Mouse (Mus musculus) testis, adult 2 months (tissue): ENCODE data around the gene Spaca4. TPM values are rescaled to one million over a fixed set of nuclear protein-coding genes. Genes with fewer than 3 reads are reported as not detected.

ENCODE experiments used
- H3K27ac ChIP-seq: fragments of 200-500 bp; 2 replicates; pipeline ENCODE4 v1.5.1; 2012; ENCODE audit warnings: low read depth, low read length; ENCODE audit not compliant: control insufficient read depth, insufficient read depth
- H3K27me3 ChIP-seq: fragments of 200-500 bp; 2 replicates; pipeline ENCODE4 v1.6.1; 2012; ENCODE audit warnings: mild to moderate bottlenecking, low read length, moderate library complexity; ENCODE audit not compliant: control insufficient read depth, insufficient read depth
- H3K36me3 ChIP-seq: fragments of 200-500 bp; 2 replicates; pipeline ENCODE4 v1.6.1; 2012; ENCODE audit warnings: mild to moderate bottlenecking, low read length; ENCODE audit not compliant: control insufficient read depth, insufficient read depth
- H3K4me1 ChIP-seq: fragments of 200-500 bp; 2 replicates; pipeline ENCODE4 v1.6.1; 2012; ENCODE audit warnings: low read length; ENCODE audit not compliant: control insufficient read depth, insufficient read depth
- H3K4me3 ChIP-seq: fragments of 200-500 bp; 2 replicates; pipeline ENCODE4 v1.5.1; 2012; ENCODE audit warnings: low read depth, mild to moderate bottlenecking, low read length, moderate library complexity, mixed read lengths; ENCODE audit not compliant: control insufficient read depth
- CTCF ChIP-seq: fragments of 200-500 bp; IDR thresholded peaks from 2 replicates; pipeline ENCODE4 v1.5.1; 2012; ENCODE audit warnings: low read depth, mild to moderate bottlenecking, inconsistent platforms, low read length, moderate library complexity; ENCODE audit not compliant: control insufficient read depth, insufficient read depth, insufficient replicate concordance
- POLR2A ChIP-seq: fragments of 200-500 bp; IDR thresholded peaks from 2 replicates; pipeline ENCODE4 v1.6.1; 2012; ENCODE audit warnings: low read depth, mild to moderate bottlenecking, inconsistent platforms, low read length, moderate library complexity; ENCODE audit not compliant: control insufficient read depth
- polyA plus RNA-seq: library from polyadenylated mRNA; depleted of rRNA; stranded (reverse); fragments of >200 nt; gene quantifications from 2 replicates; pipeline ENCODE4 v1.2.3, GENCODE M21; 2012

The Spaca4 gene
- polyA plus RNA-seq, 1 experiment: 614 TPM

DNA sequence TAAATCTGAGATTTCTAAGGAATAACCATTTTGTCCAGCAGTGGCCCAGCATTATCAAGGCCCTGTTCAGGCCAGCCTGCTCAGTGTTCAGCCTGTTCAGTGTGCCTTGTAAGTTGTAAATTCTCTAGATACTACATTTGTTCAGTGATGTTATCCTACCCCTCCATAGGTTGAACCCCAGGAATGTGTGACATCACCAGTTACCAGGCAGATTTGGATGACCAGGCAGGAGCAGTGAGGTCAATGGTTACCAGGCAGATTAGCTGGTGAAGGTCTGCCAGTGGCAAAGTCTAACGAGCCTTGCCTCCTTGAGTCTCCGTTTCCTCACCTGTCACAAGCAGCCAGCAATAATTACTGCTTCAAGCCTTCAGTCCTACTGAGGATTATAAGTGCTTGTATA lies 18.8 kb upstream of the Spaca4 start:
- no peak for TF ChIP-seq CTCF
- no peak for TF ChIP-seq POLR2A
- Histone ChIP-seq H3K36me3 (no peaks in the 10 kb centered on the region), H3K4me3 (no peak overlapping the region), H3K27ac (no peak overlapping the region), H3K4me1 (no peaks in the 10 kb centered on the region), H3K27me3 (no peaks in the 10 kb centered on the region)

DNA sequence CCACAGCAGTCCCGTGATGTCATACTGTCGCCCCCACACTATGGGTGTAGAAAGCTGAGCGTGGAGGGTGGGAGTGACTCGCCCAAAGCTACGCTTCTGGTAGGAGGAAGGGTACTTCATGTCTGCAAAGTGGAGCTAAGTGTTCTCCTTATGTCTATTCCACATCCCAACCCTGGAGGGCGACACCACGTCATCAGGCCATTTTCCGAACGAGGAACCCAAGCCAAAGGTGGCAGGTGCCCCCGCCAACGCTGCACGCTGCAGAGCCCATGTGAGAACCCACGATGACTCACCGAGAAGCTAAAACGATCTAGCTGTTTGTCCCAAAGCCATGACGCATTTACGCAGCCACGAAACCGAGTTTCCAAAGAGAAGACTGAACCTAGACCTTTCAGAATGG lies 16.7 kb upstream of the Spaca4 start:
- TF ChIP-seq POLR2A: no peak
- no peak for TF ChIP-seq CTCF
- Histone ChIP-seq H3K27me3 (no peaks in the 10 kb centered on the region), H3K27ac (no peak overlapping the region), H3K4me1 (no peaks in the 10 kb centered on the region), H3K4me3 (no peak overlapping the region), H3K36me3 (no peaks in the 10 kb centered on the region)

DNA sequence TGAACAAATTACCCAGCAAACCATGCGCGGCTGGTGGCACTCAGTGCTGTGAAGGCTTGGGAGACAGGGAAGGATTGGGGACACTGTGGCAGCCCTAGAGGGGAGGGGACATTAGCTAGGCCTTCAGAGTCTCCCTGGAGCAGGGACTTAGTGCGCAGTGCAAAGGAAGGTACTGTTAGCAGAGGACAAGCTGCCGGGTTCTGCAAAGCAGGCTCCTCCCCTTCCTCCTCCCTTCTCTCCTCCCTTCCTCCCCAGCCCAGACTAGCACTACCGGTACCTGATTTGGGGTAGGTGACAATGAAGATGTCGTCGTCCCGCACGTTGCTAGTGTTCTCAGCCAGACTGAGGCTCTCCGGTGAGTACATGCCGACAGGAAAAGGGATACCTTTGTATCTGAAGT lies 16.2 kb upstream of the Spaca4 start:
- Histone ChIP-seq H3K36me3 (no peaks in the 10 kb centered on the region), H3K27ac (no peak overlapping the region), H3K4me3 (no peak overlapping the region), H3K4me1 (no peaks in the 10 kb centered on the region), H3K27me3 (no peaks in the 10 kb centered on the region)
- TF ChIP-seq POLR2A (0 out of 2 replicates have a peak, but pooled peaks have one; percentile 36), CTCF (no peak)

DNA sequence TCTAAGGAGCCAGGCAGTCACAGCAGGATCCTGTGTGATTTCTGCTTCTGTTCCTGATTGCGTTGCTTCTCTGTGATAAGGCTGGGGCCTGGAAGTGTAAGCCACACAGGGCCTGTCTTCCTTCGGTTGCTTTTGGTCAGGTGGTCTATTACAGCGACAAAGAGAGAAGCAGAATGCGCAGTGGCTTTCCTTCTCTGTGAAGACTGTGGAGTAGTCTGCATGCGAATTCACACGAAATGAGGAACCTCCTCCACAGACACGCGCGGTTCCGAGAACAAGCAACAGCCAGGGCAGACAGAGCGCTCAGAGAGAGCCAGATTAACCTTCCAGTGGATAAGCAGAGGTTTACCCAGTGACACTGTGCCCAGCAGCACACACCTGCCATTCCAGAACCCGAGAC lies 15.7 kb upstream of the Spaca4 start:
- peak overlapping the region; percentile 33; the same call in 1 of the 2 replicates for H3K27ac ChIP-seq
- TF ChIP-seq CTCF: no peak
- TF ChIP-seq POLR2A: no peak
- H3K36me3 ChIP-seq: no peaks in the 10 kb centered on the region
- no peaks in the 10 kb centered on the region for H3K27me3 ChIP-seq
- no peaks in the 10 kb centered on the region for H3K4me1 ChIP-seq
- no peak overlapping the region for H3K4me3 ChIP-seq

DNA sequence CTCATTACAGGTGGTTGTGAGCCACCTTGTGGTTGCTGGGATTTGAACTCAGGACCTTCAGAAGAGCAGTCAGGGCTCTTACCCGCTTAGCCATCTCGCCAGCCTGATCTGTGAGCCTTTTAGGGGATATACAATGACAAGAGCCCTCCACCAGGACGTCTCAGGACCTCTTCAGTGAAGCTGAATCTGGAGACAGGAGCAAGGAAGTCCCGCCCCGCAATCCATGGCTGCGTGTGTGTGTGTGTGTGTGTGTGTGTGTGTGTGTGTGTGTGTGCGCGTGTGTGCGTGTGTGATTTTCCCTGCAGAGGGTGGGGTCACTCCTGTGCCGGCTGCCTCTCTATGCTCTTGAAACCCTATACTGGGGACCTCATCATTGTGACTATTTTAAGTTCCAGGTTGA lies 14.2 kb upstream of the Spaca4 start:
- no peaks in the 10 kb centered on the region for H3K36me3 ChIP-seq
- TF ChIP-seq POLR2A (no peak), CTCF (no peak)
- no peak overlapping the region for H3K27ac ChIP-seq
- no peak overlapping the region for H3K4me3 ChIP-seq
- H3K4me1 ChIP-seq: no peaks in the 10 kb centered on the region; the same call in 1 of the 2 replicates
- no peaks in the 10 kb centered on the region for H3K27me3 ChIP-seq

DNA sequence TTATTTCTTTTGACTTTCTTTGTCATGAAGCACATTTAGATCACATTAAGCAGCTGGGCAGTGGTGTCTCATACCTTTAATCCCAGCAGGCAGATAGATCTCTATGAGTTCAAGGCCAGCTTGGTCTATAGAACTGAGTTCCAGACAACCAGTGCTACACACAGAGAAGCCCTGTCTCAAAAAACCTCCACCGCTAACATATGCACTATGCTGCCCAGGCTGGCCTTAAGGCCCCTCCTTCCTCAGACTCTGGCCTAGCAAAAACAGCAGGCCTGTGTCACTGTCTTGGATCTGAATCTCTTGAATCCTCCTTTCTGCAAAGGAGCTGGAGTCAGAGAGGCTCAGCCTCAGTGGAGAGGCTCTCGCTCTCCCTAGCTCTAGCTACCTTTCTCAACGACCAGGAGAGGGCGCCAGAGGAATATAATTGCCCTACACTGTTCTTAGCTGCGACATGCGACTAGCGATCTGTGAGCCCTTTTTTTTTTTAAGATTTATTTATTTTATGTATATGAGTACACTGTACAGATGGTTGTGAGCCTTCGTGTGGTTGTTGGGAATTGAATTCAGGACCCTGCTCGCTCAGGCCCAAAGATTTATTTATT lies 13.7 kb upstream of the Spaca4 start:
- no peaks in the 10 kb centered on the region for H3K27me3 ChIP-seq
- no peaks in the 10 kb centered on the region; the same call in 1 of the 2 replicates for H3K4me1 ChIP-seq
- H3K4me3 ChIP-seq: no peak overlapping the region
- H3K36me3 ChIP-seq: no peaks in the 10 kb centered on the region
- no peak for TF ChIP-seq POLR2A
- TF ChIP-seq CTCF: peak; percentile 64; the same call in 1 of the 2 replicates
- no peak overlapping the region for H3K27ac ChIP-seq

DNA sequence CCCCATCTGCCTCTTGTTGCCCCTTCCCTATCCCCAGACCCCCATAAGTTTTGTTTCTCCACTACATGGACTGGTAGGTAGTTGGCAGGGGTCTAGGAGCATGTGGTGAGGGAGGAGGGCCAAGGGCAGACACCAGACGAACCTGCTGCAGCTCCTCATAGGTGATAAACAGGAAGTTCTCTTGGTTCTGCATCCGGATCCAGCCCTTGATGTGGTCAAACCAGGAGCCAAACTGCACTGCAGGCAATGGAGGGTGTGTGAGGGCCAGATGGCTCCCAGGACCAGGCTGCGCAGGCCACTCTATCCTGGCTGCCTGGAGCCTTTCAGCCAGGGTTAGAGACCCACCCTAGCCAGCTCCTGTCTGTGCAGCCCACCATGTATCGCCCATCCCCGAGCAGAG lies 7.9 kb upstream of the Spaca4 start:
- Histone ChIP-seq H3K4me1 (peaks cover 2% of the 10 kb centered on the region; the same call in 1 of the 2 replicates), H3K27ac (no peak overlapping the region), H3K27me3 (no peaks in the 10 kb centered on the region), H3K36me3 (no peaks in the 10 kb centered on the region), H3K4me3 (no peak overlapping the region)
- TF ChIP-seq CTCF: no peak
